Mouse (Mus musculus): ENCODE results near the gene Prkag1. TPM values are rescaled to one million over a fixed set of nuclear protein-coding genes. Genes with fewer than 3 reads are reported as not detected.

The Prkag1 gene
- total RNA-seq, 2 experiments from 2014 or later = 60.5 to 99.7 TPM

- no peak for ATAC-seq (ENCODE audit: poor library complexity, severe bottlenecking)
Observed at GRCm38 (mm10) chr15:98774096-98774495, 57.2 kb downstream of the Prkag1 start.

DNA sequence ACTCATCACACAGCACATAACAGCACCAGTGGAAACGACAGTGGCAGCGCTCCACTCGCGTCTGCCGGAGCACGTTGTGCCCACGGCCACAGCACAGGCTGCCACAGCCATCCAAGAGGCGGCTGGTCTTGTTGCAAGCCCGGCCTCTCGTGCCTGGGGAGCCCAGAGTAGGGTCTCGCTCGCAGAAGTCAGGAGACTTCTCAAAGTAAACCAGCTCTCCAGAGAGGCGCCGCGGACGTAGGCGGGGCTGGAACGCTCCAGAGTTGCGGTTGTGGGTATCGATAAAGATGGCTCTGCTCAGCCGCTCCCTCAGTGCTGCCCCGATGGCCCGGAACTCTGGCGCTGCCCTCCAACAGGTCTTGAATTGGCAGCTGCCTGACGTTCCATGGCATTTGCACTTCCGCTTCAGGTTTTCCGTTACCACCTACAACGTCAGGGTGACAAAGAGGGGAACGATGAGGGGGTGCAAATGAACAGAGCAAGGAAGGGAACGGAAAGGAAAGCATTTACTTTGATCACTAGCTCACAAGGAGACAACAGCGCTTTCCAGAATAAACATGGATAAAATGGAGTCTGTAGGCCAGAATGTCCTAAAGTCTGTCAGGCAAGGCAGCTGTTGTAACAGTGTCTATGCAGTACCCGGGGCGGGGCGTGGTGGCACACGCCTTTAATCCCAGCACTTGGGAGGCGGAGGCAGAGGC, 58.7 kb downstream of the Prkag1 start:
- peak; percentile 87 for ATAC-seq (ENCODE audit: poor library complexity, severe bottlenecking)

- peak; percentile 19 for ATAC-seq (ENCODE audit: poor library complexity, severe bottlenecking)
Observed at GRCm38 (mm10) chr15:98771813-98772425, 59.4 kb downstream of the Prkag1 start.

- ATAC-seq (ENCODE audit: poor library complexity, severe bottlenecking) = no peak
Observed at GRCm38 (mm10) chr15:98768259-98768658, 63.1 kb downstream of the Prkag1 start.

GRCm38 (mm10) chr15:98765929-98766328, 65.4 kb downstream of the Prkag1 start:
- no peak for ATAC-seq (ENCODE audit: poor library complexity, severe bottlenecking)

Other genes with a start within 250 kb of the Prkag1 start
- 0.31 and 0.71 TPM in 2 replicates for gene Adcy6, start 221.4 kb downstream of the Prkag1 start, total RNA-seq (2015)
- gene Adcy6, start 221.4 kb downstream of the Prkag1 start, total RNA-seq (2017) = 0.99 and 1.1 TPM in 2 replicates
- gene Cacnb3, start 200.7 kb downstream of the Prkag1 start, total RNA-seq (2015) = 0.04 TPM in 1 of 2 replicates, not detected in the other
- gene Cacnb3, start 200.7 kb downstream of the Prkag1 start, total RNA-seq (2017) = 0.11 TPM in 1 of 2 replicates, not detected in the other
- gene Ddx23, start 168.6 kb downstream of the Prkag1 start, total RNA-seq (2015) = 20.2 and 23.4 TPM in 2 replicates
- 84.3 and 106 TPM in 2 replicates for gene Ddx23, start 168.6 kb downstream of the Prkag1 start, total RNA-seq (2017)
- gene Rnd1, start 154.1 kb downstream of the Prkag1 start, total RNA-seq (2015) = 0.73 and 1.6 TPM in 2 replicates
- gene Rnd1, start 154.1 kb downstream of the Prkag1 start, total RNA-seq (2017) = 2.9 and 4.3 TPM in 2 replicates
- gene Ccdc65, start 123.3 kb downstream of the Prkag1 start, total RNA-seq (2015) = not detected in 2 replicates
- not detected in 2 replicates for gene Ccdc65, start 123.3 kb downstream of the Prkag1 start, total RNA-seq (2017)
- gene Fkbp11, start 103.3 kb downstream of the Prkag1 start, total RNA-seq (2015) = 0.40 TPM in 1 of 2 replicates, not detected in the other
- 0.33 and 1.4 TPM in 2 replicates for gene Fkbp11, start 103.3 kb downstream of the Prkag1 start, total RNA-seq (2017)
- gene Arf3, start 68.3 kb downstream of the Prkag1 start, total RNA-seq (2015) = 28.3 and 35.9 TPM in 2 replicates
- 33.8 and 37.8 TPM in 2 replicates for gene Arf3, start 68.3 kb downstream of the Prkag1 start, total RNA-seq (2017)
- gene Wnt10b, start 53.4 kb downstream of the Prkag1 start, total RNA-seq (2015) = 0.04 and 0.34 TPM in 2 replicates
- gene Wnt10b, start 53.4 kb downstream of the Prkag1 start, total RNA-seq (2017) = not detected in 2 replicates
- not detected in 2 replicates for gene Wnt1, start 41.7 kb downstream of the Prkag1 start, total RNA-seq (2015)
- not detected in 2 replicates for gene Wnt1, start 41.7 kb downstream of the Prkag1 start, total RNA-seq (2017)
- not detected in 2 replicates for gene Ddn, start 22.0 kb downstream of the Prkag1 start, total RNA-seq (2015)
- gene Ddn, start 22.0 kb downstream of the Prkag1 start, total RNA-seq (2017) = 0.15 and 0.16 TPM in 2 replicates
- 33.7 and 37.1 TPM in 2 replicates for gene Kmt2d, start 39.7 kb upstream of the Prkag1 start, total RNA-seq (2015)
- 16.7 and 52.1 TPM in 2 replicates for gene Kmt2d, start 39.7 kb upstream of the Prkag1 start, total RNA-seq (2017)
- 4.8 and 9.6 TPM in 2 replicates for gene Rhebl1, start 63.0 kb upstream of the Prkag1 start, total RNA-seq (2015)
- 3.4 and 10.2 TPM in 2 replicates for gene Rhebl1, start 63.0 kb upstream of the Prkag1 start, total RNA-seq (2017)
- not detected in 2 replicates for gene Dhh, start 67.0 kb upstream of the Prkag1 start, total RNA-seq (2015)
- not detected in 2 replicates for gene Dhh, start 67.0 kb upstream of the Prkag1 start, total RNA-seq (2017)
- gene Lmbr1l, start 86.7 kb upstream of the Prkag1 start, total RNA-seq (2015) = 10.7 and 11.1 TPM in 2 replicates
- 11.1 and 28.8 TPM in 2 replicates for gene Lmbr1l, start 86.7 kb upstream of the Prkag1 start, total RNA-seq (2017)
- gene Tuba1b, start 103.0 kb upstream of the Prkag1 start, total RNA-seq (2015) = 2,048 and 2,084 TPM in 2 replicates
- gene Tuba1b, start 103.0 kb upstream of the Prkag1 start, total RNA-seq (2017) = 628 and 646 TPM in 2 replicates
- 0.25 and 0.64 TPM in 2 replicates for gene Gm49450, start 122.0 kb upstream of the Prkag1 start, total RNA-seq (2015)
- not detected in 2 replicates for gene Gm49450, start 122.0 kb upstream of the Prkag1 start, total RNA-seq (2017)
- gene Tuba1a, start 122.2 kb upstream of the Prkag1 start, total RNA-seq (2015) = 118 and 120 TPM in 2 replicates
- 64.2 and 66.5 TPM in 2 replicates for gene Tuba1a, start 122.2 kb upstream of the Prkag1 start, total RNA-seq (2017)
- 232 and 270 TPM in 2 replicates for gene Tuba1c, start 198.4 kb upstream of the Prkag1 start, total RNA-seq (2015)
- gene Tuba1c, start 198.4 kb upstream of the Prkag1 start, total RNA-seq (2017) = 124 and 128 TPM in 2 replicates
- not detected in 2 replicates for gene Prph, start 223.7 kb upstream of the Prkag1 start, total RNA-seq (2015)
- gene Prph, start 223.7 kb upstream of the Prkag1 start, total RNA-seq (2017) = not detected in 2 replicates
- 27.1 and 37.2 TPM in 2 replicates for gene Troap, start 243.1 kb upstream of the Prkag1 start, total RNA-seq (2015)
- 27.9 and 28.3 TPM in 2 replicates for gene Troap, start 243.1 kb upstream of the Prkag1 start, total RNA-seq (2017)